Mouse (Mus musculus) C2C12 (cell line): ENCODE results near the gene Haghl.

ENCODE experiments used
- CEBPB ChIP-seq: IDR thresholded peaks from one replicate; pipeline ENCODE4 v1.6.1; 2011; ENCODE audit warnings: low read depth, mild to moderate bottlenecking, control low read depth, moderate library complexity
- CTCF ChIP-seq: IDR thresholded peaks from one replicate; pipeline ENCODE4 v1.5.1; 2011; ENCODE audit not compliant: control insufficient read depth, insufficient read depth, insufficient read length
- FOSL1 ChIP-seq: IDR thresholded peaks from one replicate; pipeline ENCODE4 v1.8.0; 2011; ENCODE audit warnings: mild to moderate bottlenecking, low read length; ENCODE audit not compliant: poor library complexity, insufficient read depth, severe bottlenecking
- MAX ChIP-seq: IDR thresholded peaks from one replicate; pipeline ENCODE4 v1.6.1; 2011; ENCODE audit warnings: mild to moderate bottlenecking, control low read depth
- MYOD1 ChIP-seq: IDR thresholded peaks from one replicate; pipeline ENCODE4 v1.6.1; 2011; ENCODE audit warnings: low read depth; ENCODE audit not compliant: control insufficient read depth, insufficient read length
- MYOG ChIP-seq: IDR thresholded peaks from one replicate; pipeline ENCODE4 v1.6.1; 2011; ENCODE audit not compliant: control insufficient read depth, insufficient read length; ENCODE audit errors: extremely low read depth
- USF1 ChIP-seq: IDR thresholded peaks from one replicate; pipeline ENCODE4 v1.6.1; 2011; ENCODE audit warnings: low read depth, mild to moderate bottlenecking, control low read depth, moderate library complexity

GRCm38 (mm10) chr17:25762591-25762990 lies 22.9 kb downstream of the Haghl start:
- TF ChIP-seq CTCF, result no peak
- TF ChIP-seq MYOD1, result no peak
- no peak for TF ChIP-seq CEBPB
- no peak for TF ChIP-seq MAX
- no peak for TF ChIP-seq MYOG
- no peak for TF ChIP-seq FOSL1
- no peak for TF ChIP-seq USF1
